Mouse (Mus musculus): Measurements from ENCODE around the gene Pcdh7. TPM values are rescaled to one million over a fixed set of nuclear protein-coding genes. Genes with fewer than 3 reads are reported as not detected.

Pcdh7 gene
- polyA plus RNA-seq, 1 experiment from 2014 or later: 4.1 TPM

GRCm38 (mm10) chr5:57803890-57804289, 86.1 kb downstream of the Pcdh7 start:
- Histone ChIP-seq H3K36me3 (ENCODE audit: insufficient read depth) (no peaks in the 10 kb centered on the region), H3K9me3 (ENCODE audit: low read depth, low read length) (no peaks in the 10 kb centered on the region), H3K4me3 (ENCODE audit: low read depth, low read length) (no peak overlapping the region), H3K9ac (no peak overlapping the region), H3K27ac (ENCODE audit: low read depth) (no peak overlapping the region), H3K4me1 (ENCODE audit: insufficient read depth) (no peaks in the 10 kb centered on the region), H3K4me2 (no peak overlapping the region), H3K27me3 (ENCODE audit: insufficient read depth, low read length) (no peaks in the 10 kb centered on the region)
- TF ChIP-seq CTCF (IDR thresholded peaks at IDR 0.05; ENCODE audit: low read depth): no peak
- DNase-seq (no peak), ATAC-seq (ENCODE audit: insufficient read depth) (no peak)
- 73% methylated on average over 5 of the region's 5 CpGs for WGBS

- Histone ChIP-seq H3K27ac (ENCODE audit: low read depth) (no peak overlapping the region), H3K9me3 (ENCODE audit: low read depth, low read length) (no peaks in the 10 kb centered on the region), H3K4me2 (no peak overlapping the region), H3K4me3 (ENCODE audit: low read depth, low read length) (no peak overlapping the region), H3K4me1 (ENCODE audit: insufficient read depth) (no peaks in the 10 kb centered on the region), H3K27me3 (ENCODE audit: insufficient read depth, low read length) (no peaks in the 10 kb centered on the region), H3K9ac (no peak overlapping the region), H3K36me3 (ENCODE audit: insufficient read depth) (no peaks in the 10 kb centered on the region)
- WGBS: 34% methylated on average over 2 of the region's 2 CpGs
- no peak for ATAC-seq (ENCODE audit: insufficient read depth)
- no peak for TF ChIP-seq CTCF (IDR thresholded peaks at IDR 0.05; ENCODE audit: low read depth)
- DNase-seq: peak; percentile 76
Measured at GRCm38 (mm10) chr5:57807350-57807749, 89.6 kb downstream of the Pcdh7 start.

- no peak for ATAC-seq (ENCODE audit: insufficient read depth)
- H3K9ac ChIP-seq: no peak overlapping the region
- no peak overlapping the region for H3K4me3 ChIP-seq (ENCODE audit: low read depth, low read length)
- DNase-seq: no peak
- no peak overlapping the region for H3K4me2 ChIP-seq
- no peaks in the 10 kb centered on the region for H3K27me3 ChIP-seq (ENCODE audit: insufficient read depth, low read length)
- H3K9me3 ChIP-seq (ENCODE audit: low read depth, low read length): no peaks in the 10 kb centered on the region
- no peak for TF ChIP-seq CTCF (IDR thresholded peaks at IDR 0.05; ENCODE audit: low read depth)
- H3K27ac ChIP-seq (ENCODE audit: low read depth): no peak overlapping the region
- H3K4me1 ChIP-seq (ENCODE audit: insufficient read depth): no peaks in the 10 kb centered on the region
- H3K36me3 ChIP-seq (ENCODE audit: insufficient read depth): no peaks in the 10 kb centered on the region
- WGBS: 66% methylated on average over 1 of the region's 1 CpGs
Measured at GRCm38 (mm10) chr5:57810641-57811040, 92.9 kb downstream of the Pcdh7 start.

GRCm38 (mm10) chr5:57815964-57816589, 98.3 kb downstream of the Pcdh7 start:
- Histone ChIP-seq H3K27me3 (ENCODE audit: insufficient read depth, low read length) (no peaks in the 10 kb centered on the region), H3K9me3 (ENCODE audit: low read depth, low read length) (no peaks in the 10 kb centered on the region), H3K36me3 (ENCODE audit: insufficient read depth) (no peaks in the 10 kb centered on the region), H3K4me1 (ENCODE audit: insufficient read depth) (no peaks in the 10 kb centered on the region), H3K4me2 (no peak overlapping the region), H3K4me3 (ENCODE audit: low read depth, low read length) (no peak overlapping the region), H3K27ac (ENCODE audit: low read depth) (no peak overlapping the region), H3K9ac (no peak overlapping the region)
- DNase-seq (no peak), ATAC-seq (ENCODE audit: insufficient read depth) (no peak)
- no peak for TF ChIP-seq CTCF (IDR thresholded peaks at IDR 0.05; ENCODE audit: low read depth)
- 81% methylated on average over 5 of the region's 5 CpGs for WGBS

GRCm38 (mm10) chr5:57819788-57820187, 102.0 kb downstream of the Pcdh7 start:
- Histone ChIP-seq H3K27me3 (ENCODE audit: insufficient read depth, low read length) (no peaks in the 10 kb centered on the region), H3K4me2 (no peak overlapping the region), H3K4me1 (ENCODE audit: insufficient read depth) (no peaks in the 10 kb centered on the region), H3K4me3 (ENCODE audit: low read depth, low read length) (no peak overlapping the region), H3K27ac (ENCODE audit: low read depth) (no peak overlapping the region), H3K9ac (no peak overlapping the region), H3K9me3 (ENCODE audit: low read depth, low read length) (no peaks in the 10 kb centered on the region), H3K36me3 (ENCODE audit: insufficient read depth) (no peaks in the 10 kb centered on the region)
- TF ChIP-seq CTCF (IDR thresholded peaks at IDR 0.05; ENCODE audit: low read depth): no peak
- 57% methylated on average over 2 of the region's 2 CpGs for whole genome bisulfite sequencing
- no peak for DNase-seq
- ATAC-seq (ENCODE audit: insufficient read depth): no peak

- Histone ChIP-seq H3K9ac (no peak overlapping the region), H3K27ac (ENCODE audit: low read depth) (no peak overlapping the region), H3K36me3 (ENCODE audit: insufficient read depth) (no peaks in the 10 kb centered on the region), H3K4me1 (ENCODE audit: insufficient read depth) (no peaks in the 10 kb centered on the region), H3K4me2 (no peak overlapping the region), H3K9me3 (ENCODE audit: low read depth, low read length) (no peaks in the 10 kb centered on the region), H3K4me3 (ENCODE audit: low read depth, low read length) (no peak overlapping the region), H3K27me3 (ENCODE audit: insufficient read depth, low read length) (no peaks in the 10 kb centered on the region)
- TF ChIP-seq CTCF (IDR thresholded peaks at IDR 0.05; ENCODE audit: low read depth): no peak
- DNase-seq: no peak
- no peak for ATAC-seq (ENCODE audit: insufficient read depth)
- 63% methylated on average over 8 of the region's 8 CpGs for WGBS
Measured at GRCm38 (mm10) chr5:57821099-57821498, 103.3 kb downstream of the Pcdh7 start.

- no peak for ATAC-seq (ENCODE audit: insufficient read depth)
- Histone ChIP-seq H3K9me3 (ENCODE audit: low read depth, low read length) (no peaks in the 10 kb centered on the region), H3K27me3 (ENCODE audit: insufficient read depth, low read length) (no peaks in the 10 kb centered on the region), H3K4me1 (ENCODE audit: insufficient read depth) (no peaks in the 10 kb centered on the region), H3K9ac (no peak overlapping the region), H3K4me3 (ENCODE audit: low read depth, low read length) (no peak overlapping the region), H3K36me3 (ENCODE audit: insufficient read depth) (no peaks in the 10 kb centered on the region), H3K4me2 (no peak overlapping the region), H3K27ac (ENCODE audit: low read depth) (no peak overlapping the region)
- 91% methylated on average over 3 of the region's 3 CpGs for WGBS
- TF ChIP-seq CTCF (IDR thresholded peaks at IDR 0.05; ENCODE audit: low read depth): no peak
- no peak for DNase-seq
Measured at GRCm38 (mm10) chr5:57828437-57828836, 110.7 kb downstream of the Pcdh7 start.

All from lung, embryonic 14.5 days (tissue).